Mouse (Mus musculus) limb, embryonic 12.5 days (tissue): ENCODE measurements around the gene Olfr802. TPM values are rescaled to one million over a fixed set of nuclear protein-coding genes. Genes with fewer than 3 reads are reported as not detected.

Experiments
- ATAC-seq: fragments of 200-750 bp; cut with Nextera tagmentation; 2 replicates; pipeline ENCODE4 v1.8.0; 2017; ENCODE audit warnings: low read depth, moderate TSS enrichment; ENCODE audit not compliant: insufficient number of reproducible peaks, insufficient read depth, low FRiP score, low TSS enrichment
- H3K27ac ChIP-seq: fragments of 300-500 bp; sonication (generic); 2 replicates; pipeline ENCODE4 v1.5.1; 2016; ENCODE audit warnings: mild to moderate bottlenecking, moderate library complexity
- H3K27me3 ChIP-seq: fragments of 300-500 bp; sonication (generic); 2 replicates; pipeline ENCODE4 v1.6.1; 2016; ENCODE audit warnings: mild to moderate bottlenecking, moderate library complexity
- H3K36me3 ChIP-seq: fragments of 300-500 bp; sonication (generic); 2 replicates; pipeline ENCODE4 v1.6.1; 2016; ENCODE audit warnings: mild to moderate bottlenecking, moderate library complexity
- H3K4me1 ChIP-seq: fragments of 300-500 bp; sonication (generic); replicated peaks from 2 replicates; pipeline ENCODE4 v1.6.1; 2016
- H3K4me2 ChIP-seq: fragments of 300-500 bp; sonication (generic); 2 replicates; pipeline ENCODE4 v1.6.1; 2016; ENCODE audit warnings: mild to moderate bottlenecking, moderate library complexity
- H3K4me3 ChIP-seq: fragments of 300-500 bp; sonication (generic); replicated peaks from 2 replicates; pipeline ENCODE4 v1.5.1; 2016; ENCODE audit warnings: mild to moderate bottlenecking
- H3K9ac ChIP-seq: fragments of 300-500 bp; sonication (generic); replicated peaks from 2 replicates; pipeline ENCODE4 v1.6.1; 2016; ENCODE audit warnings: mild to moderate bottlenecking, moderate library complexity
- H3K9me3 ChIP-seq: fragments of 300-500 bp; sonication (generic); 2 replicates; pipeline ENCODE4 v1.6.1; 2016; ENCODE audit warnings: mild to moderate bottlenecking, moderate library complexity
- WGBS: fragments of 180-500 bp; shearing (Covaris S2); methylation state at CpG from one replicate; pipeline ENCODE4 v1.1.7; 2016; 5-methylcytosine and 5-hydroxymethylcytosine counted together
- microRNA-seq: library from miRNA; unstranded; fragments of <30 nt; microRNA quantifications from one replicate; pipeline ENCODE4, GENCODE M21; 2017
- polyA plus RNA-seq: library from polyadenylated mRNA; unstranded; fragments of >200 nt; fragmentation: Nextera tagmentation; extraction: Ambion mirVana; gene quantifications from 2 replicates; pipeline ENCODE4 v1.2.1, GENCODE M21; 2016

The Olfr802 gene
- polyA plus RNA-seq: not detected in 2 replicates

DNA sequence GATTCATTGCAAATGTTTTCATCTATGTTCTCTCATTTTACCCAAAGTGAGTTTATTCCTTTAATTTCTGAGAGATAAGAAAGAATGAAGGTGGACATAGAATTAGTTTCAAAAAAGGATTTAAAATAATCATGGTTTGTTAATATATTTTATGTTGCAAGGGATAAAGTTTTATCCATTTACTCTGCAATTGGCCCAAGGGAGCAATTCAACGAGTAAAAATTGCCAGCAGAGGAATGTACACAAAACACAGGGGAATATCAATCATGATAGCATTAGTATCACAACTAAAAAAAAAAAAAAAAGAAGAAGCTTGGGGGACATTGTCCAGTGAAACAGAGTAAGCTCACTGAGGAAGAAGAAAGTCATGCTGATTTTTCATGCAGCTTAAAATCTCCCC, at the start of gene Olfr802:
TSS of gene Olfr802 (minus strand) at position 101 of the 400 bp plus-strand sequence.
- ATAC-seq: no peak
- no peak within 1 kb of the TSS for H3K4me3 ChIP-seq
- H3K9me3 ChIP-seq: no peaks in the 10 kb centered on the region
- WGBS: 65% methylated on average over 1 of the region's 1 CpGs
- H3K36me3 ChIP-seq: no peaks in the 10 kb centered on the region
- no peak within 1 kb of the TSS for H3K27ac ChIP-seq
- no peak within 1 kb of the TSS for H3K4me2 ChIP-seq
- H3K27me3 ChIP-seq: no peaks in the 10 kb centered on the region
- no peak within 1 kb of the TSS for H3K9ac ChIP-seq
- no peaks in the 10 kb centered on the region for H3K4me1 ChIP-seq

DNA sequence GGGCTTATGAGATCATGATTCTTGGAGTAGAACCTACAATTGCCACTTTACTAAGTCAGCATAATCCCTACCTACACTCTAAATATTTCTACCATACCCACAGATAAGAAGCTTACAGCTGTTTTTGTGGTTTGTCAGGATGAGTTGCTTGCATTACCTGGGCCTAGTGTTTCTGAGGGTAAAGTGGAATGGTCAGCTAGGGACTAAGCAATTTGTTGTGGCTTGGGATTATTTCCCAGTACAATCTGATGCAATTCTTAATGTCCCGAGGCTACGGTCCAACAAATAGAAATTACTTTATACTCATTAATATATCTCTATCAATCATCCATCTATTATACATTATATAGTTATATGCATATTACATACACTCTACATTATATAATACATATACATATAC, 41.3 kb upstream of the Olfr802 start, which contains the start of gene Olfr805:
TSS of gene Olfr805 (minus strand) at position 101 of the 400 bp plus-strand sequence.
- Histone ChIP-seq H3K4me2 (no peak within 1 kb of the TSS), H3K27ac (no peak within 1 kb of the TSS), H3K27me3 (no peaks in the 10 kb centered on the region), H3K9me3 (no peaks in the 10 kb centered on the region), H3K4me3 (no peak within 1 kb of the TSS), H3K36me3 (no peaks in the 10 kb centered on the region), H3K4me1 (no peaks in the 10 kb centered on the region), H3K9ac (no peak within 1 kb of the TSS)
- WGBS: 98% methylated on average over 2 of the region's 2 CpGs
- no peak for ATAC-seq

DNA sequence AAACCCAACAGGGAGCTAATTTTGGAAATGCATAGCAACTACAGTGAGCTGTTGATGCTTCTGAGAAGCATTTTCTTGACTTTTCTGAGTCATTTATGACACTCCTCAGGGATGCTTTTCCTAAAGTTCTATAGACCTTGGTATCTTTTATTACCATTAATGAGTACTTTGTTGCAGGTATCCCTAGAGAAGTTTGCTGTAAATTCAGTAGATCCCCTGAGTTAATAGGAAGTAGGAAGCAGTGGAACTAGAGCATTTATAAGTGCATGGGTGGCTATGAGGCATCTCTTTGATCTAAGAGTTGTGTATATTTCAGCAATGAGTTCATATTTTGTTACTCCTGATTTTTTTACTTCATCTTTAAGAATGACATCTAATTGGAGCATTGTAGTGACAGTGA, 14.9 kb upstream of the Olfr802 start, which contains the start of gene Olfr804:
TSS of gene Olfr804 (plus strand) at position 301 of the 400 bp plus-strand sequence.
- Histone ChIP-seq H3K4me1 (no peaks in the 10 kb centered on the region), H3K27me3 (no peaks in the 10 kb centered on the region), H3K27ac (no peak within 1 kb of the TSS), H3K36me3 (no peaks in the 10 kb centered on the region), H3K9me3 (no peaks in the 10 kb centered on the region), H3K9ac (no peak within 1 kb of the TSS), H3K4me3 (no peak within 1 kb of the TSS), H3K4me2 (no peak within 1 kb of the TSS)
- no peak for ATAC-seq

DNA sequence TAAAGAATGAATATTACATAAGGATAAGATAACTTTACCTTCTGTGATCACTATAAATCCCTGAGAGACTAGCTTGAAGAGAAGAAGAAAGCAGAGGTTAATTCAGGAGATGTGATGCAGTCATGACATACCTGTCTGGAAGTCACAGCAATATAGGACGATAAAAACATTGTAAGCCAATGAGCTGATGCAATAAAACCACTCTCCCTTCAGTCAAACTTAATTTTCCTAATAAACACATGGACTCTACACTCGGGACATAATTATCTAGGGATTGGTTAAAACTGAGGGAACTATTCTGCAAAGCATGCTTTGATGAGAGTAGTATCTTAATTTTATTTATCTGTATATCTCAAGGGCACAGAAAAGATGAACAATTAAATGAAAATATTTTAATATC, 6.2 kb upstream of the Olfr802 start, which contains the start of gene Olfr803:
TSS of gene Olfr803 (minus strand) at position 101 of the 400 bp plus-strand sequence.
- Histone ChIP-seq H3K4me1 (no peaks in the 10 kb centered on the region), H3K27ac (no peak within 1 kb of the TSS), H3K36me3 (no peaks in the 10 kb centered on the region), H3K4me3 (no peak within 1 kb of the TSS), H3K27me3 (no peaks in the 10 kb centered on the region), H3K4me2 (no peak within 1 kb of the TSS), H3K9ac (no peak within 1 kb of the TSS), H3K9me3 (no peaks in the 10 kb centered on the region)
- no peak for ATAC-seq
- 77% methylated on average over 2 of the region's 2 CpGs for WGBS

DNA sequence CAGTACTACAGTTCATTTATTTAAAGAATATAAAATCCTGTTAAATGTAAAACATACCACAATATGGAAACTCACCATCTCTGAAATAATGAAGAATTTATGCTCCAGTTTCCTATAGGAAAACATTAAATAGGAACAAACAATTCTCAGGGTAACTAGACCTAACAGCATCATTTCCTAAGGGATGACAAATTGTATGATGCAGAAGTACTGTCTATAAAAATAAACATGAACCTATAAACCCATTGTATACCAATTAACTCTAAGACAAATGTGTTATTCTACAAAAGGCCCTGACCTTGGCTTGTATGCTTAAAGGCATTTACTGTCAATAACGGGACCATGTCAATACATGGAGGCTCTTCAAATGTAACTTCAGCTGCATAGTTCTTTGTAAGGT, 14.2 kb downstream of the Olfr802 start, which contains the start of gene Olfr801:
TSS of gene Olfr801 (minus strand) at position 101 of the 400 bp plus-strand sequence.
- H3K4me3 ChIP-seq: no peak within 1 kb of the TSS
- H3K27me3 ChIP-seq: no peaks in the 10 kb centered on the region
- H3K4me1 ChIP-seq: no peaks in the 10 kb centered on the region
- 85% methylated on average over 1 of the region's 1 CpGs for WGBS
- no peak within 1 kb of the TSS for H3K27ac ChIP-seq
- no peaks in the 10 kb centered on the region for H3K9me3 ChIP-seq
- no peak within 1 kb of the TSS for H3K9ac ChIP-seq
- H3K4me2 ChIP-seq: no peak within 1 kb of the TSS
- ATAC-seq: no peak
- H3K36me3 ChIP-seq: no peaks in the 10 kb centered on the region

DNA sequence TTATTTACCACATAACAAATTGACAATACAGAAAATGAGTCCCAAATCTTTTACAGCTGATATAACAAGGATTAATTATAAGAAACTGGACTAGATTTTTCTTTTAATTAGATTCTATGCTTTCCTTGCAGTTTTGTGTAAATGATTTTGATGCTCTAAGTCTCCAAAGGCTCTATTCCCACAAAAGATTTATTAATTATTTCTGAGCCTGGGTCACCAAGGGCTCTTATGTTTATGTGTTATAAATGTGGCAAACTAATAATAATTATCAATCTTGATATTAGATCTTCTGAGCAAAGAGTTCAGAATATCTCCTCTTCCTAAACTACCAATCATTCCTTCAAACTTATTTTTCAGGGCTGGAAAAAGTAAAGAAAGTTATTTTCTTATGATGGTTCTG, 30.6 kb downstream of the Olfr802 start, which contains the start of gene Olfr800:
TSS of gene Olfr800 (plus strand) at position 301 of the 400 bp plus-strand sequence.
- Histone ChIP-seq H3K4me3 (no peak within 1 kb of the TSS), H3K9me3 (no peaks in the 10 kb centered on the region), H3K27ac (no peak within 1 kb of the TSS), H3K4me2 (no peak within 1 kb of the TSS), H3K27me3 (no peaks in the 10 kb centered on the region), H3K4me1 (no peaks in the 10 kb centered on the region), H3K9ac (no peak within 1 kb of the TSS), H3K36me3 (no peaks in the 10 kb centered on the region)
- ATAC-seq: no peak

DNA sequence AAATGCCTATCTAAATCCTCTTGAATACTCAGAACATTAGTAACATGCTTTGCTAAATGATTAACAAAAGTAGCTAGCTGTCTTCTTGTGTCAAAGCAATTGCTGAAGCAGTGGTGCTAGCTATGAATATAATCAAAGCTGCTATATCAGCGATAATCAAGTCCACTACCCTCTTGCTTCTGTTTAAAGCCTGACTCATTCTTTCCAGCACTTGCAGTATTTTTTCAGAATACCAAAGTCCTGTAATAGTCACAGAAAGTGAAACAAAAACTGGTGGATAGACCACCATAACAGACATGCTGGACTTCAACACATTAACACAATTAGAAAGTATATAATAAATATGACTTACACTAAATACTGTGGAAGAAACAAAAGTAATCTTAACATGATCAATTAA, 36.2 kb downstream of the Olfr802 start:
- H3K4me2 ChIP-seq: no peak overlapping the region
- no peaks in the 10 kb centered on the region for H3K4me1 ChIP-seq
- WGBS: 84% methylated on average over 1 of the region's 1 CpGs
- no peak overlapping the region for H3K4me3 ChIP-seq
- no peak overlapping the region for H3K9ac ChIP-seq
- H3K27me3 ChIP-seq: no peaks in the 10 kb centered on the region
- ATAC-seq: no peak
- no peaks in the 10 kb centered on the region for H3K36me3 ChIP-seq
- H3K27ac ChIP-seq: no peak overlapping the region
- no peaks in the 10 kb centered on the region for H3K9me3 ChIP-seq

DNA sequence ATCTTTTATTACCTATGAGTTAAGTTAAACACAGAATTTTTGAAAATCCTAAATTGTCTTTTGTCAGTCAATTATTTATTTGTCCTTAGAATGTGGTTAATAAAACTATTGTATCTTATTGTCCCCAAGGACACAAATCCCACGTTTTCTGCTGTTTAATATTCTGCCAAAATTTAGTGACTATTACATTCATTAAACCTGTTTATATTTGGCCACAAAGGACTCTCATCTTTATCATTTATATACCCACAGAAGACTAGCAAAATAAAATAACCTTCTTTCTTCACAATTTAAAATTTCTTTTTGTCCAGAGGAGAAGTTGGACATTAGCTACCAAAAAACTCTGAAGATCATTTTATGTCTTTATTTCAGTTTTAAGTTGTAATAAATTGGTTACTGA, 50.8 kb downstream of the Olfr802 start, which contains the start of gene Olfr799:
TSS of gene Olfr799 (plus strand) at position 301 of the 400 bp plus-strand sequence.
- no peak for ATAC-seq
- Histone ChIP-seq H3K4me1 (no peaks in the 10 kb centered on the region), H3K9ac (no peak within 1 kb of the TSS), H3K27ac (no peak within 1 kb of the TSS), H3K4me3 (no peak within 1 kb of the TSS), H3K36me3 (no peaks in the 10 kb centered on the region), H3K4me2 (no peak within 1 kb of the TSS), H3K27me3 (no peaks in the 10 kb centered on the region), H3K9me3 (no peaks in the 10 kb centered on the region)
- WGBS: 24% methylated on average over 1 of the region's 1 CpGs

DNA sequence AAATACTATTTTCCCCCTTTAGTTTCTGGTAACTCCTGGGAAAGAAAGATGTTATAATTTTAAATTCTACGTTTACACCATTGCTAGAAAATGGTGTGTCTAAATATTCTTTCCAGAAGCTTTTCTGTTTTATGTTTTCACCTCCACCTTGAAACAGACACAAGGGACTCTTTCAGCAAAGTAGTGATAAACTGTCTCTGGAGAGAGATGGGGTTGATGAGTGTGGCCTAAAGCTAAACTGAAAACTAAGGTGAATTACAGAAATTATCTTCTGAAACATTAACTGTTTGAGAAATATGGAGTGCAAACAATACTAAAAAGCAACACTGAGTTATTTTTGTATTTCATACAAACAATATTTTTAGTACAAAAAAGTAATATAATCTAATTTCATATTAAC, 60.1 kb downstream of the Olfr802 start, which contains the start of gene Olfr798:
TSS of gene Olfr798 (minus strand) at position 101 of the 400 bp plus-strand sequence.
- Histone ChIP-seq H3K36me3 (no peaks in the 10 kb centered on the region), H3K4me1 (no peaks in the 10 kb centered on the region), H3K27ac (no peak within 1 kb of the TSS), H3K9ac (no peak within 1 kb of the TSS), H3K4me2 (no peak within 1 kb of the TSS), H3K9me3 (no peaks in the 10 kb centered on the region), H3K4me3 (no peak within 1 kb of the TSS), H3K27me3 (no peaks in the 10 kb centered on the region)
- no peak for ATAC-seq
- WGBS: 80% methylated on average over 1 of the region's 1 CpGs

Small RNA genes lying within 50 kb of the gene (microRNA-seq; reads per million reads assigned to microRNA genes)
- not detected for gene Gm24485

Other genes starting within 250 kb of the Olfr802 start
- gene Olfr787, start 226.3 kb downstream of the Olfr802 start, polyA plus RNA-seq: not detected in 2 replicates
- gene Olfr788, start 217.2 kb downstream of the Olfr802 start, polyA plus RNA-seq: not detected in 2 replicates
- gene Olfr789, start 203.4 kb downstream of the Olfr802 start, polyA plus RNA-seq: not detected in 2 replicates
- gene Olfr790, start 189.7 kb downstream of the Olfr802 start, polyA plus RNA-seq: not detected in 2 replicates
- gene Olfr791, start 166.4 kb downstream of the Olfr802 start, polyA plus RNA-seq: not detected in 2 replicates
- gene Olfr792, start 149.0 kb downstream of the Olfr802 start, polyA plus RNA-seq: not detected in 2 replicates
- gene Olfr794, start 120.5 kb downstream of the Olfr802 start, polyA plus RNA-seq: not detected in 2 replicates
- not detected in 2 replicates for gene Olfr796, start 75.6 kb downstream of the Olfr802 start, polyA plus RNA-seq
- not detected in 2 replicates for gene Olfr798, start 60.2 kb downstream of the Olfr802 start, polyA plus RNA-seq
- gene Olfr799, start 50.7 kb downstream of the Olfr802 start, polyA plus RNA-seq: not detected in 2 replicates
- not detected in 2 replicates for gene Olfr800, start 30.5 kb downstream of the Olfr802 start, polyA plus RNA-seq
- gene Olfr801, start 14.3 kb downstream of the Olfr802 start, polyA plus RNA-seq: not detected in 2 replicates
- not detected in 2 replicates for gene Olfr803, start 6.1 kb upstream of the Olfr802 start, polyA plus RNA-seq
- gene Olfr804, start 15.0 kb upstream of the Olfr802 start, polyA plus RNA-seq: not detected in 2 replicates
- gene Olfr805, start 41.2 kb upstream of the Olfr802 start, polyA plus RNA-seq: not detected in 2 replicates
- gene Olfr806, start 53.8 kb upstream of the Olfr802 start, polyA plus RNA-seq: not detected in 2 replicates
- not detected in 2 replicates for gene Olfr807, start 69.6 kb upstream of the Olfr802 start, polyA plus RNA-seq
- gene Olfr808, start 77.3 kb upstream of the Olfr802 start, polyA plus RNA-seq: not detected in 2 replicates
- not detected in 2 replicates for gene Olfr809, start 86.5 kb upstream of the Olfr802 start, polyA plus RNA-seq
- gene Olfr810, start 106.7 kb upstream of the Olfr802 start, polyA plus RNA-seq: not detected in 2 replicates
- not detected in 2 replicates for gene Olfr811, start 116.2 kb upstream of the Olfr802 start, polyA plus RNA-seq
- gene Olfr812, start 157.9 kb upstream of the Olfr802 start, polyA plus RNA-seq: not detected in 2 replicates
- gene Olfr813, start 167.2 kb upstream of the Olfr802 start, polyA plus RNA-seq: not detected in 2 replicates
- not detected in 2 replicates for gene Olfr814, start 191.7 kb upstream of the Olfr802 start, polyA plus RNA-seq
- gene Olfr815, start 217.7 kb upstream of the Olfr802 start, polyA plus RNA-seq: not detected in 2 replicates
- gene Olfr816, start 227.4 kb upstream of the Olfr802 start, polyA plus RNA-seq: not detected in 2 replicates